Mouse (Mus musculus) neural tube, embryonic 12.5 days (tissue): ENCODE data around the gene Fgfr2. TPM values are rescaled to one million over a fixed set of nuclear protein-coding genes. Genes with fewer than 3 reads are reported as not detected.
A peak's percentile ranks its signal among the peaks of the same experiment; 100 is the strongest.

Experiments
- ATAC-seq: fragments of 200-750 bp; cut with Nextera tagmentation; 2 replicates; pipeline ENCODE4 v1.8.0; 2017; ENCODE audit warnings: low read depth, mild to moderate bottlenecking, moderate TSS enrichment, moderate library complexity; ENCODE audit not compliant: low FRiP score
- H3K27ac ChIP-seq: fragments of 300-500 bp; sonication (generic); 2 replicates; pipeline ENCODE4 v1.5.1; 2016
- H3K27me3 ChIP-seq: fragments of 300-500 bp; sonication (generic); replicated peaks from 2 replicates; pipeline ENCODE4 v1.6.1; 2016; ENCODE audit warnings: mild to moderate bottlenecking
- H3K36me3 ChIP-seq: fragments of 300-500 bp; sonication (generic); 2 replicates; pipeline ENCODE4 v1.6.1; 2016; ENCODE audit warnings: mild to moderate bottlenecking
- H3K4me1 ChIP-seq: fragments of 300-500 bp; sonication (generic); 2 replicates; pipeline ENCODE4 v1.6.1; 2016
- H3K4me2 ChIP-seq: fragments of 300-500 bp; sonication (generic); replicated peaks from 2 replicates; pipeline ENCODE4 v1.6.1; 2016; ENCODE audit warnings: mild to moderate bottlenecking
- H3K4me3 ChIP-seq: fragments of 300-500 bp; sonication (generic); 2 replicates; pipeline ENCODE4 v1.5.1; 2016
- H3K9ac ChIP-seq: fragments of 300-500 bp; sonication (generic); 2 replicates; pipeline ENCODE4 v1.6.1; 2016; ENCODE audit warnings: mild to moderate bottlenecking
- H3K9me3 ChIP-seq: fragments of 300-500 bp; sonication (generic); 2 replicates; pipeline ENCODE4 v1.6.1; 2016; ENCODE audit warnings: mild to moderate bottlenecking
- WGBS: fragments of 180-500 bp; shearing (Covaris S2); methylation state at CpG from one replicate; pipeline ENCODE4 v1.1.7; 2016; 5-methylcytosine and 5-hydroxymethylcytosine counted together
- polyA plus RNA-seq: library from polyadenylated mRNA; unstranded; fragments of >200 nt; fragmentation: Nextera tagmentation; extraction: Ambion mirVana; gene quantifications from 2 replicates; pipeline ENCODE4 v1.2.1, GENCODE M21; 2016

The Fgfr2 gene
- polyA plus RNA-seq, 1 experiment from 2014 or later, result 65.0 TPM

DNA sequence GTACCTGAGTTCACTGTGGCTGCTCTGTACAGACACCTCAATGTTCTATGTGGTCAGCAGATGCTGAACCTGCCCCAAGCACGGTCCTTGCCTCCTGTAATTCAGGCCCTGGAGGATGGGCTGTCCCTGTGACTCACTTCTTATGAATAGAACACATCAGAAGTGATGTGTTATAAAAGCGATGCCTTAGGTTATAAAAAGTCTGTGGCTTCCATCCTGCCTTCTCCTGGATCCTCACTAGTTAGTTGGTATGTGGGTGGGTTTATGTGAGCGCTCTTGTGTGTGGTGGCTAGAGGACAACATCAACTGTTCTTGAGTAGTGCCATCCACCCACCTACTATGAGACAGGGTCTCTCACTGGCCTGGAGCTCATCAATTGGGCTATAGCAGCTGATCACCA is 685.7 kb downstream of the Fgfr2 start:
- Histone ChIP-seq H3K36me3 (no peaks in the 10 kb centered on the region), H3K4me3 (no peak overlapping the region), H3K9me3 (no peaks in the 10 kb centered on the region), H3K4me2 (no peak overlapping the region), H3K27ac (no peak overlapping the region), H3K9ac (no peak overlapping the region), H3K4me1 (no peaks in the 10 kb centered on the region), H3K27me3 (no peaks in the 10 kb centered on the region)
- 92% methylated on average over 3 of the region's 3 CpGs for WGBS
- no peak for ATAC-seq

DNA sequence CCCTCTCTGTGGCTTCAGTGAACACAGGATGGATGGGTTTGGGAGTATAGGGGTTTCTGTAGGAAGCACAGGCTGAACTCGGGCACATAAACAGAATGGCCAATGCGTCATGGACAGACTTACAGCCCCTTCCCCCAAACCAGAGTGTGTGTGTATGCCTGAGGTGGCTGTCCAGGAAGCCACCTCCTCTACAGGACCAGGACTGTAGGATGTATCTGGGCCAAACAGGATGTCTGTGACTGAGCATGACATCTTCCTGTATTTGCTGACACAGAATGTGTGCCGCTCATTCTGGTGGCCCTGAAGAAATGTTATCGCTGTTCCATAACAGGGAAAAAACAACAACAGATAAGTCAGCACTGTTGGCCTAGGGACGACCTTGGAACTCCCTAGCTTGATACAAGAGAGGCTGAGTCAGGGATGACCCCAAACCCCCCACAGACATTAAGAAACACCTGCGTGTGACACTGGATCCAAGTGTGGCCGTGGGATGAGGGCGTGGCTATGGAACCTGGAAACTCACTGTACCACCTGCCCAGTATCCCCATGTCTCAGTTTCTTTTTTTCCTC is 687.6 kb downstream of the Fgfr2 start:
- WGBS, result 85% methylated on average over 8 of the region's 8 CpGs
- no peaks in the 10 kb centered on the region for H3K36me3 ChIP-seq
- no peak overlapping the region for H3K4me2 ChIP-seq
- H3K4me1 ChIP-seq, result no peaks in the 10 kb centered on the region
- no peaks in the 10 kb centered on the region for H3K27me3 ChIP-seq
- no peaks in the 10 kb centered on the region; the same call in 1 of the 2 replicates for H3K9me3 ChIP-seq
- ATAC-seq, result no peak
- H3K9ac ChIP-seq, result no peak overlapping the region
- H3K4me3 ChIP-seq, result no peak overlapping the region
- no peak overlapping the region for H3K27ac ChIP-seq

DNA sequence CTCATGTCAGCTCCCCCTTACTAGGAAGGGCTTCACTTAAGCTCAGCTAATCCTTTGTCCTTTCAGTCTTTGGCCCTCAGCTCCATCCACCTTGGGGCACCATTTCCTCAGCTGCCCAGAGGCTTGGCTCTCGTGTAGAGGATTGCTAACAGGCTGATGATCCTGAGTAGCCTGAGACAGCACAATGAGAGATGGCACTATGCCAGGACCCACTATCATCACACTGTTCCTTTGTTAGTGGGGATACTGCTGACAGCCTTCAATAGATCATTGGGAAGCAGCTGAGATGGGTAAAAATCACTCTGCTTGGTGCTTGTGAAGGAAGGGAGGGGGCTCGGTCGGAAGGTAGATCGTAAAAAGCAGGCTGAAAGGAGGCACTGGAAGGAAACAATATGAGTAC is 693.8 kb downstream of the Fgfr2 start:
- H3K9ac ChIP-seq, result no peak overlapping the region
- H3K9me3 ChIP-seq, result no peaks in the 10 kb centered on the region; the same call in 1 of the 2 replicates
- no peak overlapping the region for H3K4me2 ChIP-seq
- H3K27me3 ChIP-seq, result no peaks in the 10 kb centered on the region
- peaks cover 24% of the 10 kb centered on the region for H3K4me1 ChIP-seq
- 31% methylated on average over 4 of the region's 4 CpGs for WGBS
- H3K4me3 ChIP-seq, result no peak overlapping the region
- no peak overlapping the region for H3K27ac ChIP-seq
- peak; percentile 68 for ATAC-seq
- no peaks in the 10 kb centered on the region for H3K36me3 ChIP-seq

DNA sequence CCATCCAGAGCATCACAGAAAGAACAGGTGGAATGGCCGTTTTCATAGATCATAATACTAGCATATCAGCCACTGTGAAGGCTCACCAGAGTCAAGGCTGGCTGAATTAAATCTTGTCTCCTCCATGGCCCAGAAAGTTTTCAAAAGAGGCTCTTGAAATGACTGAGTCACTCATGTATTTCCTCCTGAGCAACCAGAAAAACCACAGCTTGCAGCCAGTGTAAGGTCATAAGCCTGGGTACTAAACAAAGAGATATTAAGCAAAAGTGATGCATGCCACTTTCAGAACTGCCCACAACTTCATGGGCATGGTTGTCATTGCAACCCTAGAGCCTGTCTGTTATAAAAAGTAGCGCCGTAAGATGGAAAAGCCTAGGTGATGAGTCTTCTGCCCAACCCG is 694.8 kb downstream of the Fgfr2 start:
- H3K9ac ChIP-seq, result no peak overlapping the region
- no peak overlapping the region for H3K27ac ChIP-seq
- no peak overlapping the region for H3K4me2 ChIP-seq
- no peaks in the 10 kb centered on the region for H3K36me3 ChIP-seq
- H3K27me3 ChIP-seq, result no peaks in the 10 kb centered on the region
- no peak overlapping the region for H3K4me3 ChIP-seq
- 95% methylated on average over 4 of the region's 4 CpGs for WGBS
- ATAC-seq, result no peak
- no peaks in the 10 kb centered on the region; the same call in 1 of the 2 replicates for H3K9me3 ChIP-seq
- H3K4me1 ChIP-seq, result peaks cover 24% of the 10 kb centered on the region

DNA sequence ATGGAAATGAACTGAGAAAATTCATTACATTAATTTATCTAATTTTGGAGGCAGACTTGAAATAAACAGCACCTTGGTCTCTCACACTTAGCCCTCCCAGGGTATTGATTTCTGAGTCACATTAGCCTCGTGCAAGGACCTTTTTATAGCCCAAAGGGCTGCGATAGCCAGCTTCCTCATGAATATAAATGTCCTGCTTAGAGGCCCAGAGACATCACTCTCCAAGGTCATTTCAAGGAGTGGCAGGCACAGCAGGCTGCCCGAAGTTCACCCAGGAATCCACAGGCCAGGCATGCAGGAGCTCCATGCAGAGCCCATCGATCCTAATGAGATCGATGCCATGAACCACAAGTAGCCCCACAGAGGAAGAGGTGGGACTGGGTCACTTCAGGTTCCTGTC is 697.1 kb downstream of the Fgfr2 start:
- Histone ChIP-seq H3K4me2 (no peak overlapping the region), H3K27me3 (no peaks in the 10 kb centered on the region), H3K4me1 (peaks cover 24% of the 10 kb centered on the region), H3K9ac (no peak overlapping the region), H3K4me3 (no peak overlapping the region), H3K9me3 (no peaks in the 10 kb centered on the region; the same call in 1 of the 2 replicates), H3K36me3 (no peaks in the 10 kb centered on the region), H3K27ac (0 out of 2 replicates have a peak overlapping the region, but pooled peaks have one; percentile 33)
- ATAC-seq, result no peak
- 34% methylated on average over 5 of the region's 5 CpGs for WGBS

DNA sequence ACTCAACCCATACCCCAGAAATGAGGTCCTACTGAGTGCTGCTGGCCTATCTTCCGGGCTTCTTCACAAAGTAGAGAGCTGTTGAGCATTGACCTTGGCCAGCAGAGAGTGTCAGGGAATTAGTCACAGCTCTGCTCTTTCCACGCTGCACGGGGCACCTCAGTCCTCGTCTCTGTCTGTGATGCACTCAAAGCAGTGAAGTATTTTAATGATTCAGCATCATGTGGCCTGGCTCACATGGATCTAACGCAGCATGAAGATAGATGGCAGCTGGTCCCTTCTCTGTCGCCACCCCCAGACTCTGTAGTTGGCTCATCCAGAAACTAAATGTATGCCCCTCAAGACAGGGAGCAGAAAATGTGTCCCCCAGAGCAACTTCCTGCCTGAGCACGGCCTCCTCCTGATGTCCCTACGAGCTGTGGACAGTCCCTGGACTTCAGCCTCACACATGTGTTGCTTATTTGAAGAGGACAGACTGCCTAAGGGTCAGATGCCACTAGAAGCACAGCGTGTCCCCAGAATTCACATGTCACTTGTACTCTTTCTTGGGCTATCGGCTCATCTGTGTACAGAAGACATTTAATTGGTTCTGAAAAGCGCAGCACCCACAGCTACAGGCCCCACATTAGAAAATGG is 697.7 kb downstream of the Fgfr2 start:
- Histone ChIP-seq H3K36me3 (no peaks in the 10 kb centered on the region), H3K9me3 (no peaks in the 10 kb centered on the region), H3K4me2 (no peak overlapping the region), H3K27ac (0 out of 2 replicates have a peak overlapping the region, but pooled peaks have one; percentile 33), H3K4me3 (no peak overlapping the region), H3K27me3 (no peaks in the 10 kb centered on the region), H3K9ac (no peak overlapping the region), H3K4me1 (peaks cover 24% of the 10 kb centered on the region)
- WGBS, result 41% methylated on average over 11 of the region's 11 CpGs
- ATAC-seq, result peak; percentile 42; the same call in 1 of the 2 replicates

DNA sequence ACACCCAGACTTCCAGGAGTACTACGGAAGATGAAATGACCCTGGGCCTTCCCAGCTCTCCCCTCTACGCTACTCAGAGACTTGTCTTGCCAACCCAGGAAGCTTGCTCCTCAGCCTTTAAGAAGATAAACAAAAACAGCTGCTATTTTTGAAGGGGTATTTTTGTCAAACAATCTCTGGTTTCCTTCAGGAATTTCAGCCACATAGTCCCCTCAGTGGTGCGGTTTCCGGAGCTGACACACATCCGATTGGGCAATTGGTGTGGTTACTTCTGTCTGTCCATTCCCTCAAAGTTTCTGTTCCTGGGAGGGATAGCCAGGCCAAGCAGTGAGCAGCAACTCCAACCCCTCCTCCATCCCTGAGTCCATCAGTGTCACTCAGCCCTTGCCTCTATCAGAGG is 699.6 kb downstream of the Fgfr2 start:
- no peak for ATAC-seq
- peaks cover 17% of the 10 kb centered on the region for H3K4me1 ChIP-seq
- H3K27ac ChIP-seq, result no peak overlapping the region
- H3K9me3 ChIP-seq, result no peaks in the 10 kb centered on the region
- H3K27me3 ChIP-seq, result no peaks in the 10 kb centered on the region
- H3K4me2 ChIP-seq, result no peak overlapping the region
- 91% methylated on average over 5 of the region's 5 CpGs for WGBS
- H3K9ac ChIP-seq, result no peak overlapping the region
- H3K4me3 ChIP-seq, result no peak overlapping the region
- H3K36me3 ChIP-seq, result no peaks in the 10 kb centered on the region

DNA sequence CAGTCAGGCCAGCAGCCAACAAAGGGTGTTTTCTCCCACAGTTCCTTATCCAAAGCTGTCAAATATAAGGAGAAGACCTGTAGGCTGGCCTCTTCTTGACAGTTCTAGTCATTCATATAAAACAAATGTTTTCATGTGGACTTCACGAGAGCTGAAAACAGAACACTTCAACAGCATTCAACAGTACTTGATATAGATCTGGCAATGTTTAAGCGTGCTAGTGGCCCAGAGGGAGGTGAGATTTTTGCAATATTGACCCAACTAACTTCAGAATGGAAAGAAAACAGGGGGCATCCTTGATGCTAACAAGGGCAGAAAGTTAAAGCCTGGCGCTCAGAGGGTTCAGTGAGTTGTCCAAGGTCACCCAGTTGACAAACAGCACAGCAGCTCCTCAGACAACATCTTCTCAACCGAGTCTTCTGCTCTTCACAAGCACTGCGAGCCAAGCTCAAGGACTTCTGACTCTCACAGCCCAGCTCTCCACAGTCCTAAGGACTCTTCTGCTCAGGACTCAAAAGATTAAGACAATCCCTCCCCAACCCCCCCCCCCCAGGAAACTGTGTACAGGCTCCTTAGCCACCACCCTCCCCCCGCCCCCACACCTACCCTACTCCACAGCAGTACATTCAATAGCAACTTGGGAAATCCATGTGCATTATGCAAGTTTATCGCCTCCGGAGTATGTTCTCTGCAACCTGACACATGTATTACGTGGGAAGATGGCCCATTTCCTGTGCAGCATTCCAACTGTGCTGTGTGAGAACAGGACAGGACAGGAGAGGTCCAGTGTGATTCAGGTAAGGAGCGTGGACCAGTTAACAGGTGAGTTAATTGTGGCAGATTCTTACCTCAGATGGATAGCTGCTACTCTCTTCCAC is 703.5 kb downstream of the Fgfr2 start:
- 94% methylated on average over 10 of the region's 10 CpGs for WGBS
- no peaks in the 10 kb centered on the region for H3K27me3 ChIP-seq

DNA sequence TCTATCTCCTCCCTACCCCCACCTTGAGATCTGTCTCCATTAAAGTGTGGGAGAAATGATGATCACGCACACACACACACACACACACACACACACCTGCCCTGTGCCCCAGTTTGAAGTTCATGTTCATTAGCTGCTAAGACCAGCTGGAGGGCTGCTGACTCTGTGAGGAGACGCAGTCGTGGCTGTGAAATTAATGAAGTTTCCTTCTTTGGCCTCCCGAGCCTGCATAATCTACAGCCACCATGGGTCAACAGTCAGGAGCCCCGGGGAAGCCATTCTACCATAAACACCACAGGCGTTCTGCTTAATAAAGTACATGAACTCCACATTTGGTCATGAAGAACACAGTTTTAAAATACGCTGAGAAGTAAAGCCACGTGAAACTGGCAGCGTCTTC is 706.3 kb downstream of the Fgfr2 start:
- Histone ChIP-seq H3K36me3 (no peaks in the 10 kb centered on the region), H3K9me3 (no peaks in the 10 kb centered on the region), H3K9ac (no peak overlapping the region), H3K27ac (no peak overlapping the region), H3K27me3 (no peaks in the 10 kb centered on the region), H3K4me3 (no peak overlapping the region), H3K4me2 (no peak overlapping the region), H3K4me1 (peaks cover 10% of the 10 kb centered on the region)
- WGBS, result 51% methylated on average over 9 of the region's 9 CpGs
- ATAC-seq, result no peak

More for the DNA sequence above, 703.5 kb downstream of the Fgfr2 start:
- H3K4me3 ChIP-seq, result no peak overlapping the region
- H3K9ac ChIP-seq, result no peak overlapping the region
- no peaks in the 10 kb centered on the region for H3K36me3 ChIP-seq
- H3K9me3 ChIP-seq, result no peaks in the 10 kb centered on the region
- no peak overlapping the region for H3K27ac ChIP-seq
- no peak for ATAC-seq
- H3K4me1 ChIP-seq, result peaks cover 10% of the 10 kb centered on the region
- H3K4me2 ChIP-seq, result no peak overlapping the region

DNA sequence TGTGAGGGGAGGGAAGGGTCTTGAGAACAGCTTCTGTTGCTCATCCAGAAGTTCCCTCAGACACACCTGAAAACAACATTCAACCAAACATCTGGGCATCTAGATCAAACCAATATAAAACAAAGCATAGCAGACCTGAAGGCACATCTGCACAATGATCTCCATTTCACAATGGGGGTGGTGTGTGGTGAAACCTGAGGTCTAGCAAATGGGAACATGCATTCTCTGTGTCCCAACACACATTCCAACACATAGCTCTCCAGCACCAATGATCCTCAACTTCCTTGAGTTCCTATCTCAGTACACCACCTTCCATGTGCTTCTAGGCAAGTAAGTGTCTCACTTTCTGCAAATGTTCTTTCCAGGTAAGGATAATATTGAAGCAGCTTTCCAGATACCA is 707.3 kb downstream of the Fgfr2 start:
- Histone ChIP-seq H3K4me1 (peaks cover 10% of the 10 kb centered on the region), H3K4me3 (no peak overlapping the region), H3K36me3 (no peaks in the 10 kb centered on the region), H3K27ac (no peak overlapping the region), H3K27me3 (no peaks in the 10 kb centered on the region), H3K9me3 (no peaks in the 10 kb centered on the region), H3K9ac (no peak overlapping the region), H3K4me2 (no peak overlapping the region)
- no peak for ATAC-seq

DNA sequence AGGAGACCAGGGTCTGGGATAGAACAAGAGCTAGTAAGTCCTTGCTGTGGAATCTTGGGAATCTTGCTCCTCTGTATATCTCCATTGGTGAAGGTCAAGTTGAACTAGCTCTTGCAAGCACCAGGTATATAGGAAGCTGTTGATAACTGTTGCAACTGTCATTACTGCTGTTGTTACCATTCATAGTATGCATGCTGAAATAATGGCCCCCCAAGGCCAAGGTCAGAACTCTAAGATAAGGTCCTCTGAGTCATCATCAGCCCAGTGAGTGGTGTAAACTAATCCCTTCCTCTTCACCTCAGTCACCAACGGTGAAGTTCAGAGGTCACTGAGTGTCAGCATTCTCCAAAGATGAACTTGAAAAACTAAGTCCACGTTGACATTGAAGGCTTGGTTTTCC is 710.6 kb downstream of the Fgfr2 start:
- WGBS, result 73% methylated on average over 2 of the region's 2 CpGs

DNA sequence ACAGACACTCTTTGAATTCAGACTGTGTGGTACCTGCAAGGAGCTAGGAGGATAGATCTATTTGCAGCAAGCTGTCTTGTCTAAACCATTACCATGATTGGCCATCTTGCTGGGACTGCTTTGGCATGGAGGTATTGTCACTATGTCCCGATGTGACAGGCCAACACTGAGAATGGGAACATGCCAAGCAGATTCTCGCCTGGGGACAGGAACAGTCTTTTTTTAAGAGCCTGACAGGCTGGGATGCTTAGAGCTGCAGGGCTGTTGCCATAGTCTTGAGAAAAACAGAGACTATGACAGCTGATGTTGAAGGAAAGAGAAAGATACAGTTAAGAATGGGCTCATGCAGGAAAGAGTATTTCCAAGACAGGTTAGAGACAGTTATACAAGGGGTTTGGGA is 711.4 kb downstream of the Fgfr2 start:
- Histone ChIP-seq H3K4me2 (no peak overlapping the region), H3K9ac (no peak overlapping the region), H3K27me3 (no peaks in the 10 kb centered on the region), H3K36me3 (no peaks in the 10 kb centered on the region), H3K4me1 (peaks cover 4% of the 10 kb centered on the region), H3K27ac (no peak overlapping the region), H3K4me3 (no peak overlapping the region), H3K9me3 (no peaks in the 10 kb centered on the region)
- 88% methylated on average over 2 of the region's 2 CpGs for WGBS
- ATAC-seq, result no peak

More for the DNA sequence above, 710.6 kb downstream of the Fgfr2 start:
- Histone ChIP-seq H3K4me2 (no peak overlapping the region), H3K36me3 (no peaks in the 10 kb centered on the region), H3K27ac (no peak overlapping the region), H3K9ac (no peak overlapping the region), H3K27me3 (no peaks in the 10 kb centered on the region), H3K9me3 (no peaks in the 10 kb centered on the region), H3K4me1 (peaks cover 10% of the 10 kb centered on the region), H3K4me3 (no peak overlapping the region)
- ATAC-seq, result no peak
